Mouse (Mus musculus): ENCODE data around the gene Cnnm2. TPM values are rescaled to one million over a fixed set of nuclear protein-coding genes. Genes with fewer than 3 reads are reported as not detected.

The Cnnm2 gene
- total and polyA plus RNA-seq, 3 experiments, result 16.2 to 67.6 (median 27.1) TPM

DNA sequence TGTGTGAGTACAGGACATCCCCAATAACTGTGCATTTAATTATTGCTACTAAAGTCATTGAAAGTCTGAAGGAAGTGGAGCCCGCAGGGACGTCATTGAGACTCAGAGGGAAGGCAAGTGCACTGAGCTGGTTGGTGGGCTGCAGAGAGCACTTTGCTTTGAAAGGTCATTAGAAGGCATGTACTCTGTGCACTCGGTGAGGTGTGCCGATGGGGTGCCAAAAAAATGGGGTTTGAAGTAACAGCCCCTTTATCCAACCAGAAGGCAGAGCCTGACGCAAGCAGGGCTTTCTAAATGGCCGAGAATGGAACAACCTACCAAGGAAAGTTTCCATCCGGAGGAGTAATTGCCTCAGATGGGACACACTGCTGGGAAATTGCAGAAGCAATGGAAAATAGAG lies 63.5 kb downstream of the Cnnm2 start:
- DNase-seq (ENCODE audit: low spot score) (no peak), ATAC-seq (ENCODE audit: extremely low read depth, insufficient number of reproducible peaks, low FRiP score, poor library complexity, severe bottlenecking) (no peak)
- TF ChIP-seq POLR2AphosphoS5 (IDR thresholded peaks at IDR 0.05; ENCODE audit: insufficient replicate concordance, low read depth, low read length) (no peak), GATA1 (IDR thresholded peaks at IDR 0.05; ENCODE audit: borderline replicate concordance, low read length) (no peak), CTCF (IDR thresholded peaks at IDR 0.05; ENCODE audit: low read depth, low read length) (no peak), TAL1 (conservative IDR thresholded peaks at IDR 0.05; ENCODE audit: low read depth, low read length) (no peak), GATA2 (IDR thresholded peaks at IDR 0.05; ENCODE audit: borderline replicate concordance, low read depth, low read length) (no peak)
- H3K4me3 ChIP-seq (ENCODE audit: low read depth, low read length), result no peak overlapping the region
- H3K36me3 ChIP-seq (replicated peaks), result peaks cover 50% of the 10 kb centered on the region
- H3K4me1 ChIP-seq (ENCODE audit: insufficient read depth, low read depth, low read length), result peaks cover 28% of the 10 kb centered on the region
- no peaks in the 10 kb centered on the region for H3K27me3 ChIP-seq (ENCODE audit: insufficient read depth, low read length)
- no peaks in the 10 kb centered on the region for H3K9me3 ChIP-seq (replicated peaks)

DNA sequence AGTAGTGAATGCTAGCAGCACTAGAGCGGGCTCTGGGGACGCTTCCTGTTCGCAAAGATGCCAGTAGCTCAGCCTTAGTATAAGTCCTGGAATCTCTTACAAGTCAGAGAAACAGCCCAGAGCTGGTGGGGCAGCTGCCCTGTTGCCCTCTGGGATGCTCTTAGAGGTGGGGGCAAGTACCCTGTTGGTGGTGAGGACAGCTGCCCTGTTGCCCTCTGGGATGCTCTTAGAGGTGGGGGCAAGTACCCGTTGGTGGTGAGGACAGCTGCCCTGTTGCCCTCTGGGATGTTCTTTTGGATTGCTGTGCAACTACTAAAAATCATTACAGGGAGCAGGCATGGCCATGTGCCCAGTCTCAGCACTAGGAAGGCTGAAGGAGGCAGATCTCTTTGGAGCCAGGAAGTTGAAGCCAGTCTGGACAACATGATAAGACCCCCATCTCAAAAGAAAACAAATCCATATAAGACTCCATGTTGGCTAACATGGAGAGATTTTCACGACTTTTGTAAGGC lies 66.3 kb downstream of the Cnnm2 start:
- ATAC-seq (ENCODE audit: extremely low read depth, insufficient number of reproducible peaks, low FRiP score, poor library complexity, severe bottlenecking), result no peak
- Histone ChIP-seq H3K27me3 (ENCODE audit: insufficient read depth, low read length) (no peaks in the 10 kb centered on the region), H3K4me1 (ENCODE audit: insufficient read depth, low read depth, low read length) (peaks cover 29% of the 10 kb centered on the region), H3K9me3 (replicated peaks) (no peaks in the 10 kb centered on the region), H3K36me3 (replicated peaks) (peaks cover 62% of the 10 kb centered on the region), H3K4me3 (ENCODE audit: low read depth, low read length) (no peak overlapping the region)
- TF ChIP-seq CTCF (IDR thresholded peaks at IDR 0.05; ENCODE audit: low read depth, low read length), result no peak
- no peak for TF ChIP-seq TAL1 (conservative IDR thresholded peaks at IDR 0.05; ENCODE audit: low read depth, low read length)
- TF ChIP-seq POLR2AphosphoS5 (IDR thresholded peaks at IDR 0.05; ENCODE audit: insufficient replicate concordance, low read depth, low read length), result no peak
- TF ChIP-seq GATA2 (IDR thresholded peaks at IDR 0.05; ENCODE audit: borderline replicate concordance, low read depth, low read length), result no peak
- no peak for TF ChIP-seq GATA1 (IDR thresholded peaks at IDR 0.05; ENCODE audit: borderline replicate concordance, low read length)
- no peak for DNase-seq (ENCODE audit: low spot score)

DNA sequence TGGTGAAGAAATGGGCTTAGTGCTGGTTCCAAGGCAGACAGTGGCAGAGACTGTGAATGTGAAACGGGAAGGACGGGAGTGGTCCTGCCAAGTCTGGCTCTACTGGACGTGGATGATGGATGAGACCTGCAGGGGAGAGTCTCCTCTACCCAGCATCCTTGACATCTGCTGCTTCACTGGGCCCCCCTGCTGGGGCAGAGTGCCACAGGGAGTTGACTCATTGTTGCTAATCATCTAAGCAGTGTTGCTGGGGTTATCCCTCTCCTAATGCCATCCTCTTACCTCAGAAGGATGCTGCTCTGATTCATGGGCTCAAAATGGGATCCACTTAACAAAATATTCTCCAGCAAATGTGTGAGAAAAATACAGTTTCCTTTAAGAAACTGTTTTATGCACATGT lies 67.6 kb downstream of the Cnnm2 start:
- no peaks in the 10 kb centered on the region for H3K9me3 ChIP-seq (replicated peaks)
- H3K4me3 ChIP-seq (ENCODE audit: low read depth, low read length), result no peak overlapping the region
- peaks cover 36% of the 10 kb centered on the region for H3K4me1 ChIP-seq (ENCODE audit: insufficient read depth, low read depth, low read length)
- ATAC-seq (ENCODE audit: extremely low read depth, insufficient number of reproducible peaks, low FRiP score, poor library complexity, severe bottlenecking) (no peak), DNase-seq (ENCODE audit: low spot score) (no peak)
- H3K27me3 ChIP-seq (ENCODE audit: insufficient read depth, low read length), result no peaks in the 10 kb centered on the region
- peaks cover 65% of the 10 kb centered on the region for H3K36me3 ChIP-seq (replicated peaks)
- TF ChIP-seq POLR2AphosphoS5 (IDR thresholded peaks at IDR 0.05; ENCODE audit: insufficient replicate concordance, low read depth, low read length) (no peak), TAL1 (conservative IDR thresholded peaks at IDR 0.05; ENCODE audit: low read depth, low read length) (no peak), GATA2 (IDR thresholded peaks at IDR 0.05; ENCODE audit: borderline replicate concordance, low read depth, low read length) (no peak), CTCF (IDR thresholded peaks at IDR 0.05; ENCODE audit: low read depth, low read length) (no peak), GATA1 (IDR thresholded peaks at IDR 0.05; ENCODE audit: borderline replicate concordance, low read length) (no peak)

DNA sequence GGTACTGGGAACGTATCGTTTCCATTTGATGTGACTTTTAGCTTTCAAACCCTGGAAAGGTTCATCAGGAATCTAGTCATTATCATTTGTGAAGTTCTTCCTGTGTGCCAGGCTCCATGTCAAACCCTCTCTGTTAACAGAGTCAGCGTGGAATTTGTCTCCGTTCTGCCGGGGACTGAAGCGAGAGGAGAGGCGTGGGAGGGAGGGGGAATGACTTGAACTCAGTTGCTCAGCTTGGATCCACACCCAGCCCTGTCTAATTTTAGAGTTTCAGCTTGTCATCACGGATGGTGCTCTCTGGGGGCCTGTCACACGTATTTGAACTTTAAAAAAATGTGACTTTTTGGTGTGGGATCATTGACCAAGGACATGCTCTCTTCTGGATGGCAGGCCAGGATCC lies 70.0 kb downstream of the Cnnm2 start:
- DNase-seq (ENCODE audit: low spot score) (no peak), ATAC-seq (ENCODE audit: extremely low read depth, insufficient number of reproducible peaks, low FRiP score, poor library complexity, severe bottlenecking) (no peak)
- TF ChIP-seq GATA1 (IDR thresholded peaks at IDR 0.05; ENCODE audit: borderline replicate concordance, low read length) (no peak), POLR2AphosphoS5 (IDR thresholded peaks at IDR 0.05; ENCODE audit: insufficient replicate concordance, low read depth, low read length) (no peak), GATA2 (IDR thresholded peaks at IDR 0.05; ENCODE audit: borderline replicate concordance, low read depth, low read length) (no peak), CTCF (IDR thresholded peaks at IDR 0.05; ENCODE audit: low read depth, low read length) (no peak), TAL1 (conservative IDR thresholded peaks at IDR 0.05; ENCODE audit: low read depth, low read length) (no peak)
- Histone ChIP-seq H3K4me3 (ENCODE audit: low read depth, low read length) (no peak overlapping the region), H3K36me3 (replicated peaks) (peaks cover 67% of the 10 kb centered on the region), H3K4me1 (ENCODE audit: insufficient read depth, low read depth, low read length) (peaks cover 60% of the 10 kb centered on the region), H3K9me3 (replicated peaks) (no peaks in the 10 kb centered on the region), H3K27me3 (ENCODE audit: insufficient read depth, low read length) (no peaks in the 10 kb centered on the region)

DNA sequence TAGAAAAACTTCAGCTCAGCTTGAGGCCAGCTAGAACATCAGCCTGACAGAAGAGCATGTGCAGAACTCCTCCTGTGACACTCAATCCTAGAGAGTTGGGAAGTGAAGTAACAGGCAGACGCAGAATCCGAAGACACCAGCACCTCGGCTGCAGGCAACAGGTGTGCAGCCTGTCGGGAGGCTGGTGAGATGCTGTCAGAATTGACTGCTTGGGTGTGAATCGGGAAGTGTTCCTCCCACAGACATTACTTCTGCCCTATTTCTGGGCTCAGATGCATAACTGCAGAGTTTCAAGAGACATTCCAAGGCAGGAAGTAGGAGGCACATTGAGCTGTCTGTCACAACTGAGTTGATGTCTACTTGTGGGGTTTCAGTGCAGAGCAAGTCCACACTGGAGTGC lies 72.9 kb downstream of the Cnnm2 start:
- H3K36me3 ChIP-seq (replicated peaks), result peaks cover 60% of the 10 kb centered on the region
- no peaks in the 10 kb centered on the region for H3K27me3 ChIP-seq (ENCODE audit: insufficient read depth, low read length)
- H3K9me3 ChIP-seq (replicated peaks), result no peaks in the 10 kb centered on the region
- ATAC-seq (ENCODE audit: extremely low read depth, insufficient number of reproducible peaks, low FRiP score, poor library complexity, severe bottlenecking) (no peak), DNase-seq (ENCODE audit: low spot score) (no peak)
- peaks cover 67% of the 10 kb centered on the region for H3K4me1 ChIP-seq (ENCODE audit: insufficient read depth, low read depth, low read length)
- TF ChIP-seq GATA2 (IDR thresholded peaks at IDR 0.05; ENCODE audit: borderline replicate concordance, low read depth, low read length) (no peak), GATA1 (IDR thresholded peaks at IDR 0.05; ENCODE audit: borderline replicate concordance, low read length) (no peak), CTCF (IDR thresholded peaks at IDR 0.05; ENCODE audit: low read depth, low read length) (no peak), TAL1 (conservative IDR thresholded peaks at IDR 0.05; ENCODE audit: low read depth, low read length) (no peak), POLR2AphosphoS5 (IDR thresholded peaks at IDR 0.05; ENCODE audit: insufficient replicate concordance, low read depth, low read length) (no peak)
- H3K4me3 ChIP-seq (ENCODE audit: low read depth, low read length), result no peak overlapping the region

DNA sequence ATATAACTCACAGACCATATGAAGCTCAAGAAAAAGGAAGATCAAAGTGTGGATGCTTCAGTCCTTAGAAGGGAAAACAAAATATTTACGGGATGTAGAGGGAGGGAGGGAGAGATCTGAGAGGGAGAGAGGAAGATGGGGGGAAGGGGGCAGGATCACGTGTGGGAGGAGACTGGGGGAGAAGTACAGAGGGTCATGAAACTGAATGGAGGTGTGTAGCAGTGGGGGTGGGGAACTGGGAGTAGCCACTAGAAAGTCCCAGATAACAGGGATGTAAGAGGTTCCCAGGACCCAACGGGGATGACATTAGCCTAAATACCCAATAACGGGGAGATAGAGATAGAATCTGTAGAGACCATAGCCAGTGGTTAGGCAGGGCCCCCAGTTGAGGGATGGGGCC lies 73.9 kb downstream of the Cnnm2 start:
- ATAC-seq (ENCODE audit: extremely low read depth, insufficient number of reproducible peaks, low FRiP score, poor library complexity, severe bottlenecking) (no peak), DNase-seq (ENCODE audit: low spot score) (no peak)
- Histone ChIP-seq H3K36me3 (replicated peaks) (peaks cover 62% of the 10 kb centered on the region), H3K9me3 (replicated peaks) (no peaks in the 10 kb centered on the region), H3K27me3 (ENCODE audit: insufficient read depth, low read length) (no peaks in the 10 kb centered on the region), H3K4me1 (ENCODE audit: insufficient read depth, low read depth, low read length) (peaks cover 70% of the 10 kb centered on the region), H3K4me3 (ENCODE audit: low read depth, low read length) (no peak overlapping the region)
- no peak for TF ChIP-seq GATA1 (IDR thresholded peaks at IDR 0.05; ENCODE audit: borderline replicate concordance, low read length)
- no peak for TF ChIP-seq POLR2AphosphoS5 (IDR thresholded peaks at IDR 0.05; ENCODE audit: insufficient replicate concordance, low read depth, low read length)
- no peak for TF ChIP-seq CTCF (IDR thresholded peaks at IDR 0.05; ENCODE audit: low read depth, low read length)
- no peak for TF ChIP-seq TAL1 (conservative IDR thresholded peaks at IDR 0.05; ENCODE audit: low read depth, low read length)
- no peak for TF ChIP-seq GATA2 (IDR thresholded peaks at IDR 0.05; ENCODE audit: borderline replicate concordance, low read depth, low read length)
